Mouse (Mus musculus) WW6 (cell line): ENCODE measurements at regions not wholly inside any gene's neighbourhood (a gene's known extent, or its start where the extent isn't known, plus 50 kb on each side); places are given as distances from the start of the nearest gene placed in this dataset.
A peak's percentile ranks its signal among the peaks of the same experiment; 100 is the strongest.

Experiments used
- DNase-seq: peaks from one replicate; pipeline ENCODE4 v3.0.0-alpha.2; 2013; ENCODE audit warnings: low read depth, low spot score

DNA sequence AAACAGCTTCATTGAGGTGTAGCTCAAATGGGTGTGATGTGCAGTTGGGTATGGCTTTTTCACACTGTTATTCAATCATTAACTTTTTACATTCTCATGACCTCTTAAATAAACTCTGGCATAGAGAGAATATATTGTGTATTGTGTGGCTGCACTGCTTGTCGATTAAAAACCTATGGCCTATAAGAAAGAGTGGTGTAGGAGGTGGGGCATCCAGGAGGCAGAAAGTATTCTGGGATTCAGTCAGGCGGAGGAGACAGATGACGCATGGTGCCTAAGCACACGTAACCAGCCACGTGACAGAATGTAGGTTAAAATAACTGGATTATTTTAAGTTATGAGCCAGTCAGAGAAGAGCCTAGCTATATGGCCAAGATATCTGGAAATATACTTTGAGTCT lies 78.2 kb upstream of the Slc16a7 start:
- no peak for DNase-seq

DNA sequence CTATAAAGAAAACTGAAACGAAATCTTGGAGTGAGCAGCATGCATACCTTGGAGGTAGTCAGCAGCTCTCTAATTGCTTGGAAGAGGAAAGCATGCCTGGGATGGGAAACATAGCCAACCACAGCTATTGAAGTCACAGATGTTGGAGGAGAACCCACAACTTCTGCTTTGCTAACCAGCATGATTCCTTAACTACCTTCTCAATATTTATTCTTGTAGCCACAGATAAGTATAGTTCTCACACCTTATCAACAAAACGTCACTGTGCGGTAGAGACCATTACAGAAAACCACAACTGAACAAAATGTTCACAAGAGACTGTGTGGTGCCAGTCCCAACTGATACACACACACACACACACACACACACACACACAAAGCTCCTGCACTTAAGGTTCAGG lies 99.1 kb upstream of the Slc16a7 start:
- DNase-seq: no peak

- no peak for DNase-seq
Measured at GRCm38 (mm10) chr10:125490395-125490794, 101.1 kb upstream of the Slc16a7 start.

DNA sequence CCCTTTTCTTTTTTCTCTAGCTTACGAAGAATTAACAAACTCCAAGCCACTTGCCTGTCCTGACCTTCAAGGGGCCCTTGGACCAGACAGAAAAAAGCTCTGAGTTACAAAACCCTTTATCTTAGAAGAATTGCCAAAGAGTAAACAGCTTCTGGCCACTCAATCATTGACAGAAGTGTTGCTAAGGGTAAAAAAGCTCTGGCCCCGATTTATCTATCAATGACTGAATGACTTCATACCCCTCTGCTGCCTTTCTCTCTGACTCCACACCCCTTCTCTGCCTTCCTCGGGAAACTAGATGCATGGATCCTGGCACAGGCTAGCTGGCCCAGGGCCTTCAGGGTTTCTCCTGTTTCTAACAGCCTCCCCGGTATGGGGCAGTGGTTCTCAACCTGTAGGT lies 105.2 kb upstream of the Slc16a7 start:
- DNase-seq: no peak

GRCm38 (mm10) chr10:125498347-125498746 lies 109.1 kb upstream of the Slc16a7 start:
- DNase-seq: no peak

DNA sequence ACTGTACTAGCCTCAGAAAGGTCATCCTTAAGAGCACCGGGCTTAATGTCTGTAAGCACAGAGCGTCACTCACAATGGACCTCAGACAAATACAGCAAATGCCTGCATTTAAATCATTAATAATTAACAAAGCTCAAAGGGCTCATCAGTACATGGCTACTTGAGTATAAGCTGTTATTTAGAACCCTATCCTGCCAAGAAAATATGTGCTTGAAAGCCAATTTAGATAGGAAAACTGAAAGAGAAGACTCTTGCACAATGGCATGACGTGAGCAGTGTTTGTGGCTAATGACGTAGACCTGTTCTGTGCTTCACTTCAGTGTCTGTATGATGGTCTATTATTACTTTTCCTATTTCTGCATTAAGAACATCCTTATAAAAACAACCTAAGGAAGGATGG lies 111.1 kb upstream of the Slc16a7 start:
- DNase-seq: no peak

DNA sequence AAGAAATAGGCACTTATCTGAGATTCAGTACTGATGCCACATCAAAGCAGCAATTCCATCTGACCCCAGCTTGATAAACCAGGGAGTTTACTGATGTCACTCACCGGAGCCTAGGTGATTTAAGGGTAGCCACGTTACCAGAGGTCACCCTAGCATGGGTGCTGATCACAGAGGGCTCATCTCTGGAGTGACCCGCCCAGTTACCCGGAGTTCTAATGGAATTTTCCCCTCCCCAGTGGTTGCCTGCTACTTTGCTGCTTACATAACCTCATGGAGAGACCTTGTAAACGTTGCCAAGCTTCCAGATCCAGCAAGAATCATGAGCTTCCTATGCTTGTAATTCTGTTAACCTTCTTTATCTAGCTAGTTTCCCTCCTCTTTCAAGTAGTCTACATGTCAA lies 125.8 kb upstream of the Slc16a7 start:
- DNase-seq: no peak

DNA sequence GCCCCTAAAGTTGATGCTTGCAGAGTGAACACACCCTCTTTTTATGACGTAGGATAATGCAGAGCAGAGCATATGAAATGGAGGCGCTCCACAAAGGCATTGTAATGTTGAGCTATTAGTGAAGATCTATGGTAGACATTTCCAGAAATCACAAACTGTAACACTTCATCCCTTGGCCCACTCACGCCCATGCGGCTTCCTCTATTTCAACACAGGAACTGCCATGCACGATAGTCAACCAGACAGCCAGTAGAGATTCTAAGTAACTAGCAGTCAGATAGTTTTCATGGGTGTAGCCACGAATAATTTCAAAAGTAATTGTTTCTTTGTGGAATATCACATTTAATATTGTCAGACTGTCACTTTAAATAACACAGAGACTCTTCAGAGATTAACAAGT lies 141.6 kb upstream of the Slc16a7 start:
- no peak for DNase-seq

DNA sequence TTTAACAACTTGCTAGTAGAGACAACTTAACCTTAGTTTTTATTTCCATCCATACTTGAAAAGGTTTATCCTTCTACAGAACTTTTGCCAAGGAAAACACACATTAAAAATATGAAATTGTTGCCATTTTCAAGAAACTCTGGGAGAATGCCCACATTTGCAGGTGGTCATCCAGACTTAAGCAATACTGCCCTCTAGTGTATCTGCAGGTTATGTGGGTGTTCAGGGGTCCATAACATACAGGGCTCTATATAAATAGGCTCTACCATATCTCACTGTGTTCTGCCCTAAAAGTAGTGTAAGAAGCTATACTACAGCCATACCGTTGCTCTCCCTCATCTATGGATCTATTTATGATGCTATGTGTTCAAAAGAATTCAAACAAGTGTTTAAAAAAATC lies 149.1 kb upstream of the Slc16a7 start:
- DNase-seq: no peak

- DNase-seq: no peak
Measured at GRCm38 (mm10) chr10:125586489-125587147, 197.4 kb upstream of the Slc16a7 start.

GRCm38 (mm10) chr10:125593006-125593405 lies 203.7 kb upstream of the Slc16a7 start:
- DNase-seq: no peak

- no peak for DNase-seq
Measured at GRCm38 (mm10) chr10:125607787-125608617, 218.7 kb upstream of the Slc16a7 start.

- DNase-seq: no peak
Measured at GRCm38 (mm10) chr10:125610353-125610752, 221.1 kb upstream of the Slc16a7 start.

- DNase-seq: no peak
Measured at GRCm38 (mm10) chr10:125612773-125613172, 223.5 kb upstream of the Slc16a7 start.

GRCm38 (mm10) chr10:125621376-125621775 lies 232.1 kb upstream of the Slc16a7 start:
- DNase-seq: no peak

GRCm38 (mm10) chr10:125623836-125624235 lies 234.6 kb upstream of the Slc16a7 start:
- no peak for DNase-seq

DNA sequence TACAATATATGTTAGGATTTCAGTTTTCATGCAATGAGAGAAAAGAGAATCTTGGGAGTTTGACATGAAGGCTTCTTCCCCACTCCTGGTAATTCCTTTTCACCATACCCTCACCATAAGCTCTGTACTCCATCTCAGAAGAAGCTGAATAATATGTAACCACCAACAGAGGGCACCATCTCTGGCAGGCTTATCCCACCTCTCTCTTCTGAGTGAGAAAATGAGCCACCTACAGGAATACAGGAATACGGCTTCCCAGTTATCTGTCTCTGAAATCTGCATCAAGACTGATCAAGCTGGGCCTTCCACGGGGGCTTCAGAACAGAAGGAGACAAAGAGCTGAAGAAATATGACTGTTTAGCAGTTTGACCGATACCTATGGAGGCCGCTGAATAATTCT lies 278.6 kb upstream of the Slc16a7 start:
- DNase-seq: no peak

DNA sequence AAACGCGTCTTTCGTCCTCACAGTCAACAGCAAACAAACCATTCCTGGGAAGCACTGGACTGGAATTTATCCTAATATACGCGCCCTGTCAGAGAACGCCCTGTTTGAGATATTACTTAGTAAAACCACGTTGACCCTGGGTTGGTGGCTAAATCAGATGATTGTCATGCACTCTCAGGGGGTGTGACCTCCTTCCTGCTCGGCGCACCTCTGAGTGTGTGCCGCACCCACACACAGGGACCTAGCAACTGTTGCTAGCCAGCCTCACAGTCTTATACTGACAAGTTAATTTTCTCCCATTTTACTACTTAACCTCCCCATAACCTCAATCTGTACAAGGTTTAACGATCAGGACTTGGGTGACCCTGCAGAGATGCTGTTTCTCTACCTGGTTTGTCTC lies 284.4 kb upstream of the Slc16a7 start:
- no peak for DNase-seq

- no peak for DNase-seq
Measured at GRCm38 (mm10) chr10:125679644-125680043, 286.3 kb upstream of the Lrig3 start.

DNA sequence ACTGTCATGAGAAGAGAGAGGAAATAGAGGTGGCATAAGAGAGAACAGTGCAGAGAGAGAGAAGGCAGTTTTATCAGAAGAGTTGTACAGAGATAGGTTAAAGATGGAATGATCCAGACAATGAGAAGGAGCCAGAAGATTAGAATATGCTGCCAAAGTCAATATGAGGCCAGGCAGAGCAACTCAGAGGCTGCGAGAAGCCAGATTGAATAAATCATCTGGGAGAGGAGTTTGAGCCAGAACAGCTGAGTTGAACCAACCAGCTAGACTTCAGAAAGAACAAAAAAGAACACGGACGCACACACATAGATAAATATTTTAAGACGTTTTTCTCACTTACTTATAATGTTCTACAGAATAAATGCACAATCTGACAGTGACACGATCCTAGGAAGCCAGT lies 280.8 kb upstream of the Lrig3 start:
- no peak for DNase-seq

GRCm38 (mm10) chr10:125693505-125693904 lies 272.5 kb upstream of the Lrig3 start:
- DNase-seq: no peak

GRCm38 (mm10) chr10:125696159-125696558 lies 269.8 kb upstream of the Lrig3 start:
- DNase-seq: no peak

DNA sequence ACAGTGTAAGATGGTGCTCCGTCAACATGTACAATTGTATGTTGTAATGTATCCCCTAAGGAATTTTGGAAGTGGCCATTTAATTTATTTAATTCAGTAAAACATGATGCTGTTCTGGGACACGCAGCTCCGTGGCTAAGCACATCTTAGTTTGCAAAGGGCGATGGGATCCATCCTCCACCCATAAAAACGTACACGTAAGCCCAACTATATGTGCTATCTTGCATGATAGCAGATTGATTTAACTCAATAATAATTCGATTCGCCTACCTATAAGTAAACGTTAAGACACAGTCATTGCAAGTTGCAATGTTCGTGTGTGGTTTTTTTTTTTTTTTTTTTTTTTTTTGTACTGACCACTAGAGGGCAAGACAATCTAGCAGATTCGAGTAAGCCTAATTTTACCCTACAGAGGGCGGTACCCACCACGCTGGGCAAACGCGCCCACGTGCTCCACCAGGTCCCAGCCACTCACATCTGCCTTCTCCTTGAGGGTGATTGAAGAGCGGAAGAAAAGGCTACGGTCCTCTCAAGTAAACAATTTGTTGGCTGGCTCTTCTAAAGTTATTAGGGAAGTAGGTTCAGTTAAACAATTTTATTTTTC lies 240.8 kb upstream of the Lrig3 start:
- peak; percentile 42 for DNase-seq
